Mouse (Mus musculus): ENCODE data around the gene Scfd2.

DNA sequence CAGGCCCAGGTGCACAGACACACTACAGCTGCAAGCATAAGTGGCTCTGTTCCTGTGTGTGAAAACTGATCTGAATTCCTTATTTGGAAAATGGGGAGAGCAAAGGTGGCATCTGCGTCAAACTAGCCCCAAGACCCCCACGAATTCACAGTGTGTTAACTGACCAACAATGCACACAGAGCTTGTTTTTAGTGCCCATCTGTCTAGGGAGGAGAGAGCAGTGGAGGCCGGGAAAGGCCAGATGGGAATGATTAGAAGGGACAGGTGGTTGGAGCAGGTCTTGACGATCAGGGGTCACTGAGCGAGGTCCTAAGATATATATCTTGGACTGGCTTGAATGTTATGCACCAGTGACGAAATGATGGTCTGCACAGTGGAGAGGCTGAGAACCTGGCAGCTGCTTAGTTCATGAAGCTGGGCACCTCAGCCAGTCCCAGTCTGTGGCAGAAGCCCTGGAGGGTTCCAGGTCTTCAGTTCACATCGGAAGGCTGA lies 375.7 kb downstream of the Scfd2 start:
- no peak for TF ChIP-seq CTCF (IDR thresholded peaks at IDR 0.05; ENCODE audit: low read depth, low read length)
- TF ChIP-seq POLR2A (IDR thresholded peaks at IDR 0.05; ENCODE audit: borderline replicate concordance, low read depth, low read length), result no peak
